ENCODE assay signal across 9 mouse cellular contexts in genomic region chr11:77825853-77826252, GRCm38 (mm10). TPM values are rescaled to one million over a fixed set of nuclear protein-coding genes. Genes with fewer than 3 reads are reported as not detected.
DNase-seq lines count a peak whose midpoint lies in the region; ATAC-seq lines count a peak whose summit lies in the region.
"Had no signal": no experiment of that assay in that cellular context is flagged by ENCODE, and none has a peak within 500 bp of the region (broad histone marks: within the 10 kb centered on the region; RNA-seq: fewer than 3 reads in every experiment).

No protein-coding gene starts in this region.

- H3K9me3 ChIP-seq in forebrain, embryonic 13.5 days (replicated peaks): no peaks in the 10 kb centered on the region
- no peaks in the 10 kb centered on the region for H3K9me3 ChIP-seq in hindbrain, embryonic 13.5 days
- no peaks in the 10 kb centered on the region for H3K9me3 ChIP-seq in midbrain, embryonic 13.5 days
- H3K9me3 ChIP-seq: liver, embryonic 15.5 days had no signal

- H3K9ac ChIP-seq in forebrain, embryonic 13.5 days: no peak overlapping the region
- peak overlapping the region; percentile 6; the same call in 1 of the 2 replicates for H3K9ac ChIP-seq in hindbrain, embryonic 13.5 days
- H3K9ac ChIP-seq in midbrain, embryonic 13.5 days (replicated peaks): 0 out of 2 replicates have a peak overlapping the region, but pooled peaks have one; percentile 12
- H3K9ac ChIP-seq: liver, embryonic 15.5 days had no signal

- WGBS in forebrain, embryonic 13.5 days: 2% methylated on average over 5 of the region's 5 CpGs
- WGBS in hindbrain, embryonic 13.5 days: 1% methylated on average over 5 of the region's 5 CpGs
- WGBS in midbrain, embryonic 13.5 days: 3% methylated on average over 5 of the region's 5 CpGs

- peaks cover 56% of the 10 kb centered on the region for H3K36me3 ChIP-seq in forebrain, embryonic 13.5 days (ENCODE audit: poor library complexity, severe bottlenecking)
- H3K36me3 ChIP-seq in hindbrain, embryonic 13.5 days: peaks cover 65% of the 10 kb centered on the region
- H3K36me3 ChIP-seq in midbrain, embryonic 13.5 days: peaks cover 65% of the 10 kb centered on the region

- peak; percentile 69 for DNase-seq in cerebellum, adult 11 months
- peak; percentile 91 for DNase-seq in brain, adult 2 months (ENCODE audit: low read depth, low spot score)
- peak; percentile 77 for DNase-seq in left cerebral cortex, adult 18-20 months (ENCODE audit: low spot score in 2 of 2)
- DNase-seq in spleen, postnatal 10 days (ENCODE audit: low spot score in 2 of 2): peak; percentile 39 to 76

- peaks cover 17% of the 10 kb centered on the region for H3K27me3 ChIP-seq in forebrain, embryonic 13.5 days
- peaks cover 27% of the 10 kb centered on the region for H3K27me3 ChIP-seq in hindbrain, embryonic 13.5 days
- H3K27me3 ChIP-seq in midbrain, embryonic 13.5 days: no peaks in the 10 kb centered on the region
- H3K27me3 ChIP-seq: liver, embryonic 15.5 days had no signal

- ATAC-seq in cerebellum, adult (ENCODE audit: insufficient number of reproducible peaks, low FRiP score, low TSS enrichment): no peak
- ATAC-seq in forebrain, embryonic 13.5 days: no peak
- ATAC-seq in hindbrain, embryonic 13.5 days (ENCODE audit: low FRiP score): 0 out of 2 replicates have a peak, but pooled peaks have one; percentile 23
- ATAC-seq in midbrain, embryonic 13.5 days: peak; percentile 37; the same call in 1 of the 2 replicates

- peak overlapping the region; percentile 53 for H3K27ac ChIP-seq in forebrain, embryonic 13.5 days
- peak overlapping the region; percentile 64; the same call in 1 of the 2 replicates for H3K27ac ChIP-seq in hindbrain, embryonic 13.5 days
- peak overlapping the region; percentile 56 for H3K27ac ChIP-seq in midbrain, embryonic 13.5 days
- H3K27ac ChIP-seq: liver, embryonic 15.5 days had no signal

- peaks cover 60% of the 10 kb centered on the region for H3K4me1 ChIP-seq in forebrain, embryonic 13.5 days
- peaks cover 48% of the 10 kb centered on the region for H3K4me1 ChIP-seq in hindbrain, embryonic 13.5 days (replicated peaks)
- H3K4me1 ChIP-seq in midbrain, embryonic 13.5 days (replicated peaks): peaks cover 49% of the 10 kb centered on the region
- H3K4me1 ChIP-seq: liver, embryonic 15.5 days had no signal

- H3K4me2 ChIP-seq in forebrain, embryonic 13.5 days: no peak overlapping the region
- H3K4me2 ChIP-seq in hindbrain, embryonic 13.5 days: no peak overlapping the region
- no peak overlapping the region for H3K4me2 ChIP-seq in midbrain, embryonic 13.5 days (replicated peaks)
- H3K4me2 ChIP-seq: liver, embryonic 15.5 days had no signal

- H3K4me3 ChIP-seq in forebrain, embryonic 13.5 days: no peak overlapping the region
- H3K4me3 ChIP-seq in hindbrain, embryonic 13.5 days: no peak overlapping the region
- H3K4me3 ChIP-seq in midbrain, embryonic 13.5 days (replicated peaks): no peak overlapping the region
- H3K4me3 ChIP-seq: liver, embryonic 15.5 days had no signal

RNA-seq across cellular contexts. Expression of gene Gm10277, which starts 38.3 kb away (rescaled TPM):
- polyA plus RNA-seq in forebrain, embryonic 13.5 days (2015; fragmentation: Nextera tagmentation; extraction: Ambion mirVana): 2.9 and 3.2 TPM in 2 replicates
- polyA plus RNA-seq in hindbrain, embryonic 13.5 days (2015; fragmentation: Nextera tagmentation; extraction: Ambion mirVana): 2.0 and 2.7 TPM in 2 replicates
- total RNA-seq in left cerebral cortex, adult 18-20 months (2021): not detected
- 2.9 and 3.4 TPM in 2 replicates for polyA plus RNA-seq in midbrain, embryonic 13.5 days (2015; fragmentation: Nextera tagmentation; extraction: Ambion mirVana)

Comparison
In these comparisons a context has a peak if more than half of its experiments do, and no peak if none do; other contexts are left out.
1. ATAC-seq: peak in hindbrain, embryonic 13.5 days (single experiment) and midbrain, embryonic 13.5 days (single experiment); none in cerebellum, adult (single experiment) and forebrain, embryonic 13.5 days (single experiment).
2. Peak in every context shown above with its lines, with median percentiles within 50 percentile points of each other: DNase-seq and H3K27ac ChIP-seq.